Mouse (Mus musculus) cortical plate, adult 2 months (tissue): ENCODE data around the gene Cybb. TPM values are rescaled to one million over a fixed set of nuclear protein-coding genes. Genes with fewer than 3 reads are reported as not detected.
"Not testable (repeated sequence)": the region's sequence is repeated elsewhere in the genome, so short reads cannot be mapped to it uniquely, and the experiment has no call there.

Experiments
- H3K27ac ChIP-seq: fragments of 200-500 bp; 2 replicates; pipeline ENCODE4 v1.5.1; 2012; ENCODE audit warnings: low read length, control low read depth, inconsistent platforms; ENCODE audit not compliant: insufficient read depth
- H3K4me1 ChIP-seq: fragments of 200-500 bp; 2 replicates; pipeline ENCODE4 v1.6.1; 2011; ENCODE audit warnings: low read length; ENCODE audit not compliant: control insufficient read depth, insufficient read depth
- H3K4me3 ChIP-seq: fragments of 200-500 bp; 2 replicates; pipeline ENCODE4 v1.5.1; 2011; ENCODE audit warnings: mild to moderate bottlenecking, low read length, control low read depth; ENCODE audit not compliant: insufficient read depth
- CTCF ChIP-seq: fragments of 200-500 bp; IDR thresholded peaks from 2 replicates; pipeline ENCODE4 v1.5.1; 2011; ENCODE audit warnings: mild to moderate bottlenecking, control low read depth, low read length; ENCODE audit not compliant: insufficient read depth; ENCODE audit errors: extremely low read depth
- POLR2A ChIP-seq: fragments of 200-500 bp; IDR thresholded peaks from 2 replicates; pipeline ENCODE4 v1.6.1; 2011; ENCODE audit warnings: mild to moderate bottlenecking, low read length, control low read depth; ENCODE audit not compliant: insufficient read depth; ENCODE audit errors: extremely low read depth
- polyA plus RNA-seq: library from polyadenylated mRNA; depleted of rRNA; stranded (reverse); fragments of >200 nt; gene quantifications from 2 replicates; pipeline ENCODE4 v1.2.3, GENCODE M21; 2012; rRNA removed

Cybb gene
- polyA plus RNA-seq = 0.36 and 0.52 TPM in 2 replicates

DNA sequence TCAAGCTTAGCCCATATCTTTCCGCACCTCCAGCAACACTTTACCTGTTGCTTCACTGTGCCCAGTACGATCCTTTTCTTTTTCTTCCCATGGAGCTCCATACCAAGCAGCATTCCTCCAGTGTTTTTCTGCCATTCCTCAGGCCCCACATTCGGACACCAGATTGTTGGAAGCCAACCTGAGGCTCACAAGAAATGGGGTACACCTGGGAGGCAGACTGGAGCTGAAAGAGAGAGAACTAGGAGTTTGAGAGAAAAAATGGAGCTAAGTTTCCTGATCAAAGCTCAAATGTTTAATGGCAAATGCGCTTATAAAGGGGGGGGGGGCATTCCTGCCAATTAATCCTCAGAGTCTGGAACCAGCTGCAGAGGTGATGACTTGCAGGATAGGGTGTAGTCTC, at the start of gene Cybb:
Cybb (minus strand) TSS at position 101 of the 400 bp plus-strand sequence.
- TF ChIP-seq POLR2A (no peak), CTCF (no peak)
- Histone ChIP-seq H3K4me1 (no peaks in the 10 kb centered on the region), H3K27ac (no peak within 1 kb of the TSS), H3K4me3 (no peak within 1 kb of the TSS)

DNA sequence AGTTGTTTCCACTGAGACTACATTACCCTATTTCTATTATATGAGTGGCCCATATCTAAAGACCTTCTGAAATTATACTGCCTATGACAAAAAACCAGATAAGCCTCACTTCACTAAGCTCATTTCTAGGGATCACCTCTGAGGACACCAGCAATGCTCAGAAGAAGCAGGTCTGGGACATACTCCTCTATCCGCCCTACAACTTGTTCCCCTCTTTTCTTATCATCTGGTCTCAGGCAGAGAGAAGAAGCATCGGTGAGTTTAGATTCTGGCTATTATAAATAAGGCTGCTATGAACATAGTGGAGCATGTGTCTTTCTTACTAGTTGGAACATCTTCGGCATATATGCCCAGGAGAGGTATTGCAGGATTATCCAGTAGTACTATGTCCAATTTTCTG, 49.3 kb upstream of the Cybb start:
- Histone ChIP-seq H3K4me1 (no peaks in the 10 kb centered on the region), H3K27ac (no peak overlapping the region), H3K4me3 (no peak overlapping the region)
- TF ChIP-seq CTCF = no peak
- TF ChIP-seq POLR2A = no peak

DNA sequence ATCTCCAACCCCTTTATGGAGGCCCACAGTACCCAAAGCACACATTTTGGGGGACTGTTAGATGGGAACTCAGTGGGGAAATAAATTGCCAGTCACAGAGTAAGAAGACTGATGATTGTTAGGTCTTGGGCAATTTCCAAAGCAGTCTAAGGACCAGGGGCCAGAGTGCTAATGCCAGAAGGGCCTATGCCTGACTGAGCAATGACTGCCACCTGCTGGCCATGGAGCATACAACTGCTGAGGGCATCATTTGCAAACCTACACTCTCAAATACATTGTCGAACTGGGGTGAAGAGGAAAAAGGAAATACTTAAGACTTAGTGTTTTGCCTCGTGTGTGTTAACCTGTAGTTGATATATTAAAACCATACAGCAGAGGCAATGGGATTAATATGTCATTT, 32.4 kb upstream of the Cybb start:
- H3K4me3 ChIP-seq, H3K27ac ChIP-seq, H3K4me1 ChIP-seq: not testable (repeated sequence)
- peak; percentile 45 for TF ChIP-seq CTCF

DNA sequence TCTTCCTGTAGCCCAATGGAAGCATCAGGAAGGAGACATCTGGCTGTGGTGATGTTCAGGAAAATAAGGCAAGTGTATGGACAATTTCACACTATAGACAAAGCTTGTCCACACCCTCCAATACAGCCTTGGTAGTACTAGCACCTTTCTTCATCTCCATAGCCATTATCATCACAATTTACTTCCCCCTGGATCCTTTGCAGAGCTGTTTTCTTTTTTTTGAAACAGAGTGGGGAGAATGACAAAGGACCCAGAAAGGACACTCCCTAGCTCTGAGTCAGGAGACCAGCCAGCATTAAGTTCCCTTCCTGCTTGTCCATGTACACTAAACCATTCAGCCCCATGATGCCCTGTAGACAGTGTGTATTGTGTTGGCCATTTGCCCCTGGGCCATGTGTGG, 30.0 kb upstream of the Cybb start:
- H3K4me1 ChIP-seq, H3K4me3 ChIP-seq, H3K27ac ChIP-seq: not testable (repeated sequence)

DNA sequence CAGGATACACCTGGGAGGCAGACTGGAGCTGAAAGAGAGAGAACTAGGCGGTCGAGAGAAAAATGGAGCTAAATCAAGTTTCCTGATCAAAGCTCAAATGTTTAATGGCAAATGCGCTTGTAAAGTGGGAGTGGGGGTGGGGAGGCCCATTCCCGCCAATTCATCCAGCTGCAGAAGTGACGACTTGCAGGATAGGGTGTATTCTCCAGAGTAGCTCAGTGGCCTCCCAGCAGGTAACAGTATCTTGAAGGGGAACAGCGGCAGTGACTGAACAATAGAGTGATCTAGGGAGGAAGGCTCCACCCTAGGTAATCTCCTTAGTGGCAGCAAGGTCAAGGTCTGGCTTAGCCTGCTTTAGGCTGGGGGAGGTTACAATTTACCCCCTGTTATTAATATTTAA, 12.5 kb downstream of the Cybb start:
- H3K4me3 ChIP-seq, H3K27ac ChIP-seq, H3K4me1 ChIP-seq: not testable (repeated sequence)

DNA sequence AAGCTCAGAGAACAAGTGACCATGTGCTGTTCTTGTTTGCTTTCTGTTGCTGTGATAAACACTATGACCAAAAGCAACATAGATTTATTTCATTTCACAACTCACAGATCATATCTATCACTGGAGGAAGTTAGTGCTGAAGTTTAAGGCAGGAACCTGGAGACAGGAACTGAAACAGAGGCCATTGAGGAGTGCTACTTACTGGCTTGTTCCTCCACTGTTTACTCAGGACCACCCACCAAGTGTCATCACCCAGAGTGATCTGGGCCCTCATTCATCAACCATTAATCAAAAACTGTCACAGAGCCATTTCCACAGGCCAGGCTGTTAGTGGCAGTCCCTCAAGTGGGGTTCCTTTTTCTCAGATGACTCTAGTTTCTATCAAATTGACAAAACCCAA, 13.1 kb downstream of the Cybb start:
- no peak for TF ChIP-seq POLR2A
- no peak for TF ChIP-seq CTCF
- H3K4me1 ChIP-seq = no peaks in the 10 kb centered on the region
- no peak overlapping the region for H3K27ac ChIP-seq
- no peak overlapping the region for H3K4me3 ChIP-seq

DNA sequence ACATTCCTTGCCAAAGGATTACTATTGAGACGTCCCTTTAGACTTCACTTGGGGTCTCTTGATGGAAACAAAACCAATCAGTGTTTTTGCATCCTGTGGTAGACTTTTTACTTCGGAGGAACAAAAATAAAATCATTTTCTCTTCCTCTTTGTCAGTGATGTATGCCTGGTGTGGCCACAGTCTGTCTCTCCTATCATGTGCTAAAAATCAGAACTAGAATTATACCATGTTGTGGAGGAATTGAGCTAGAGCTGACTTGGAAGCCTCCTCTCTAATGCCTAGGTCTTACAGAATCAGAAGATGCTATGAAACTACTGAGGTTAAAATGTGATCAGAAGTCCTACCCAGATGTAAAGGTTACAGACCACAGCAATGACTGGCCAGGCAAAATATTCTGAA, 13.8 kb downstream of the Cybb start:
- Histone ChIP-seq H3K4me1 (no peaks in the 10 kb centered on the region), H3K4me3 (no peak overlapping the region), H3K27ac (no peak overlapping the region)
- TF ChIP-seq POLR2A (no peak), CTCF (no peak)

DNA sequence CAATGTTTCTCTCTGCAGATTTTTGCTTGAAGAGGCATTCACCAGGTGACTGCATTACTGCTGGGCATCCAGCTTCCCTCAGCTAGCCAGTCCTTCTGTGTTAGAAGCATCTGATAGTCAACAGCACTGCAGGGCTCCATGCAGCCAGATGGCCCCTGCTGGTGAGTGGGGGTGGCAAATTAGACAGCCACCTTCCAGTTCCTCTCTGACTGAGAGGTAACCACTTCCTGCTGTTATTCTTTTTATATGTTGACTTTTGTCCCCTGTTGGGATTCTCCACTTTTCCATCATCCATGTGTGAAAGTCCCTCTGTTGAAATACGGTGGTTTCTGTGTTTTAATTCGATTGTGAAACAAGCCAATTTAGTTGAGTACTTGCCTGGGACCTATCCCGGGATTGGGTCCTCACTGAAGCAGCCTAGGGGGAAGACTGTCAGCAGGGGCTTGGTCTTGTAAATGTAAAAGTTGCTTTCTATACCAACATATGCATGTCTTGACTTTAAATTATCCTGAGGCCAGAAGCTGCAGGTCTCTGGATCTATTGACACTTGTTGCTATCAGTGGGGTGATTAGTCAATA, 16.7 kb downstream of the Cybb start:
- no peak for TF ChIP-seq POLR2A
- TF ChIP-seq CTCF = no peak
- Histone ChIP-seq H3K4me1 (no peaks in the 10 kb centered on the region), H3K27ac (no peak overlapping the region), H3K4me3 (no peak overlapping the region)

DNA sequence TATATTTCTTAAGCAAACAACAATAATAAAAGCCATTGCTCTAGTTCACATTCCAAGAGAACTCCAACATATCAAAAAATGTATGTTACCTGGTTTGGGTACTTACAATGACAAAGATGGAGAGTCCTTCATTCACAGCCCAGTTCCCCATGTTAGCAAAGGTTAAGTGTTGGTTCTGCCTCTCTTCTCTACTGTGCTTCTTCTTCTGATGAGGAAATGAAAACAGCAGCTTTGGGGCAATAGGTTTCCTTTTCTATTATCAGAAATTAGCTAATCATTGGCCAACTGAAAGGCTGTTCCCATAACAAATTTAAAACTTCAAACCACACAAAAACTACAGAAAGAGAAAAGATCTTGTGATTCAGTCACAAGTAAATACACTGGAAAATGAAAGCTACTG, 18.5 kb downstream of the Cybb start:
- no peak for TF ChIP-seq CTCF
- no peak for TF ChIP-seq POLR2A
- H3K4me1 ChIP-seq = no peaks in the 10 kb centered on the region
- H3K4me3 ChIP-seq = no peak overlapping the region
- H3K27ac ChIP-seq = no peak overlapping the region

DNA sequence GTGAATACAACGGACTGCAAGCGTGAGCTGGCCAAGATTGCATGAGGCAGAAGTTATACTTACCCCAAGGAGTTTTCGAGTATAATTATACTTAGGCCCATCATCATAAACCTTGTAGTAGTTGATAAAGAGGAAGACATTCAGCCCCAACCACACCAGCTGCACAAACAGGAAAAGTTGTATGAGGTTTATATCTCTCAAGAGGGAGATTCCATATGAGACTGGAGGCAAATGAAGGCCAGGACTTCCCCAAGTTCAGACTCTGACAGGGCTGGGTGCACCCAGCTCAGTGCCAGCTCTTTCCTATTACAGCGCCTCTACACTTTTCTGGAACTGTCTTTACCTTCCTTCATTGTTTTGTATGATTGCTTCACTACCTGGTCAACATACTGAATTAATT, 20.6 kb downstream of the Cybb start:
- H3K27ac ChIP-seq = no peak overlapping the region
- TF ChIP-seq POLR2A (no peak), CTCF (no peak)
- H3K4me1 ChIP-seq = no peaks in the 10 kb centered on the region
- H3K4me3 ChIP-seq = no peak overlapping the region

DNA sequence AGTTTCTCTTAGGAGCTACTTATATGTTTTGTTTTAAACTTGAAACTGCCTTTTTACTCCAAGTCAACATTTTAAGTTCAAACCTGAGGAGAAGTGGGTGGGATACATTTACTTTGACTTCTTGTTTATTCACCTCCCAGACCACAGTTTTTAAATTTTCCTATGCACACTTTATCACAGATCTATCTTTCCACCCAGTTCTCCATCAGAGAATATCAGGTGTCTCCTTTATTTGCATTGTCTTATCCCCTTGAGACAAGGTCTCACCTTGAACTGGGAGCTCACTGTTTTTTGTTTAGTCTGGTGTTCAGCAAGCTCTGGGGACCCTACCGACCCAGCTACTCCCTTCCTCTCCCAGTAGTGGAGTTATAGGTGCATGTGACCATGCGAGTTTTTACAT, 21.7 kb downstream of the Cybb start:
- Histone ChIP-seq H3K4me1 (no peaks in the 10 kb centered on the region), H3K4me3 (no peak overlapping the region), H3K27ac (no peak overlapping the region)
- TF ChIP-seq POLR2A = no peak
- no peak for TF ChIP-seq CTCF
